Mouse (Mus musculus) intestine, embryonic 16.5 days (tissue): ENCODE measurements around the gene Zfp688. TPM values are rescaled to one million over a fixed set of nuclear protein-coding genes. Genes with fewer than 3 reads are reported as not detected.
"Not testable (repeated sequence)": the region's sequence is repeated elsewhere in the genome, so short reads cannot be mapped to it uniquely, and the experiment has no call there.

Experiments
- ATAC-seq: fragments of 200-750 bp; cut with Nextera tagmentation; 2 replicates; pipeline ENCODE4 v1.8.0; 2017; ENCODE audit warnings: moderate TSS enrichment, moderate library complexity
- H3K27ac ChIP-seq: fragments of 300-500 bp; sonication (generic); 2 replicates; pipeline ENCODE4 v1.5.1; 2014; ENCODE audit warnings: mild to moderate bottlenecking, low read length
- H3K27me3 ChIP-seq: fragments of 300-500 bp; sonication (generic); replicated peaks from 2 replicates; pipeline ENCODE4 v1.6.1; 2014; ENCODE audit warnings: low read length, control low read depth, mixed read lengths; ENCODE audit not compliant: control insufficient read depth, insufficient read depth
- H3K36me3 ChIP-seq: fragments of 300-500 bp; sonication (generic); 2 replicates; pipeline ENCODE4 v1.6.1; 2014; ENCODE audit warnings: low read length, control low read depth; ENCODE audit not compliant: control insufficient read depth, insufficient read depth
- H3K4me1 ChIP-seq: fragments of 300-500 bp; sonication (generic); 2 replicates; pipeline ENCODE4 v1.6.1; 2014; ENCODE audit warnings: low read length, control low read depth, mixed read lengths; ENCODE audit not compliant: control insufficient read depth, insufficient read depth
- H3K4me2 ChIP-seq: fragments of 300-500 bp; sonication (generic); 2 replicates; pipeline ENCODE4 v1.6.1; 2014; ENCODE audit warnings: low read depth, low read length, control low read depth
- H3K4me3 ChIP-seq: fragments of 300-500 bp; sonication (generic); 2 replicates; pipeline ENCODE4 v1.5.1; 2014; ENCODE audit warnings: mild to moderate bottlenecking, low read length
- H3K9ac ChIP-seq: fragments of 300-500 bp; sonication (generic); 2 replicates; pipeline ENCODE4 v1.6.1; 2014; ENCODE audit warnings: low read depth, low read length
- H3K9me3 ChIP-seq: fragments of 300-500 bp; sonication (generic); 2 replicates; pipeline ENCODE4 v1.6.1; 2016; ENCODE audit warnings: low read length, control low read depth; ENCODE audit not compliant: control insufficient read depth
- WGBS: fragments of 180-500 bp; shearing (Covaris S2); extraction: QIAGEN DNeasy Blood & Tissue Kit; methylation state at CpG from one replicate; pipeline ENCODE4 v1.1.7; 2014; 5-methylcytosine and 5-hydroxymethylcytosine counted together
- polyA plus RNA-seq: library from polyadenylated mRNA; unstranded; fragments of >200 nt; fragmentation: Nextera tagmentation; extraction: Ambion mirVana; gene quantifications from 2 replicates; pipeline ENCODE4 v1.2.1, GENCODE M21; 2015

Gene Zfp688
- polyA plus RNA-seq, 1 experiment from 2014 or later: 20.8 TPM

DNA sequence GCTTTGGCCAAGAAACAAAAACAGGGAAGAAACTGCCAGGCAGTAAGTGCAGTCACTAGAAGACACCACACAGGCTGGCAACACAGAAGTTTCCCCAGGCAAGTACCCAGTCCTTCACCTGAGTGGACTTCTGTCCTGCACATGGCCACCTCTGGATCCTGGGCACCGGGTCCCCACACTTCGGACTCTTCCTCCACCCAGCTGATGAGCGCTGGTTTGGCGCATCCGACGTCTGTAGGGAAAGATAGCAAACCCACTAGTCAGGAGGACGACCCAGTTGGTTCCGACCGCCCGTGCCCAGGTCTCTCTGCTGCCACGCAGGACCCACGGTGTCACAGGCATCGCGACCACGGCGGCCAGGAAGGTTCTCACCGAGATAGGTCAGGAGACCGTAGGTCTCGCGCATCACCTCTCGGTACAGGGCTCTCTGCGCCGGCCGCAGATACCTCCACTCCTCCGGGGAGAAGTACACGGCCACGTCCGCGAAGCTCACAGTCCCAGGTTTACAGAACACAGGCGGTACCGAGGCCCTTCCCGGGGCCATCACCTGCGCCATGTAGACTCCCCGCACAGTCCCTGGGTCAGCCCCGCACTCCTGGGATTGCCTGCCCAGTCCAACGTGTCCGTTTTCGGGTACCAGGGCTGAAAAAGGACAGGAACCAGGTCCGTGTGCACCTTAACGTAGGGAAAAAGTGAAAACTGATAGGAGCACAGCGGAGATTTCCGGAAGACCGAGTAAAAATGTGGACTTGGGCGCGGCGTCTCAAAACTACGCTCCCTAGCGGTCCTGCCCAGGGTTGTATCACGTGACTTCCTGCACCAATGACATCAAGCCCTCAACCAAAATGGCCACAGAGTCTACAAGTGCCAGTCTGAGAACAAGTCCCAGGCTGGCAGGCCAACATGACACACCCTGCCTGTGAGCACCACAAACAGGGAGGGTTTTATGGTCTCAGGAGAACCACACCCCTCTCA lies 46.3 kb downstream of the Zfp688 start, which contains the start of gene Zfp747:
Gene Zfp747, minus strand, starts transcription at position 780 of the 975 bp plus-strand sequence.
- WGBS: 2% methylated on average over 49 of the region's 49 CpGs
- H3K9me3 ChIP-seq, H3K27me3 ChIP-seq, H3K36me3 ChIP-seq, H3K4me1 ChIP-seq: not testable (repeated sequence)
- H3K9ac ChIP-seq: peak within 1 kb of the TSS; percentile 78
- peak; percentile 92 for ATAC-seq
- peak within 1 kb of the TSS; percentile 83 for H3K27ac ChIP-seq
- peak within 1 kb of the TSS; percentile 64 for H3K4me3 ChIP-seq
- H3K4me2 ChIP-seq: peak within 1 kb of the TSS; percentile 65

DNA sequence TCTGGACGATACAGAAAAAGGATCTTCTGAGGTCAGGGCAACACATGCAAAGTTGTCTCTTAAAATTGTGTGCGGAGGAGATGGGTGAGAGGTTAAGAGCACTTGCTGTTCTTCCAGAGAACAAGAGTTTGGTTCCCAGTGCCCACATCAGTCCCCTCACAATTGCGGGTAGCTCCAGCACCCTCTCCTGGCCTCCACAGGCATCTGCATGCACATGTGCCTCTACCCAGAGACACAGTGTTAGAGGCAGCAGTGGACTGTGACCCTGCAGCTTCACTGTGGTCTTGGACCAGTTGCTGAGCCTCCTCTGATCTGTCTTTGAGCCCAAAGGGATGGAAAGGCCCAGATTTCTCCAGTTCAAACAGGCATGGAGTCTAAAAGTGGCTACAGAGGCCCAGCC lies 50.0 kb downstream of the Zfp688 start:
- not testable (repeated sequence) for H3K36me3 ChIP-seq

DNA sequence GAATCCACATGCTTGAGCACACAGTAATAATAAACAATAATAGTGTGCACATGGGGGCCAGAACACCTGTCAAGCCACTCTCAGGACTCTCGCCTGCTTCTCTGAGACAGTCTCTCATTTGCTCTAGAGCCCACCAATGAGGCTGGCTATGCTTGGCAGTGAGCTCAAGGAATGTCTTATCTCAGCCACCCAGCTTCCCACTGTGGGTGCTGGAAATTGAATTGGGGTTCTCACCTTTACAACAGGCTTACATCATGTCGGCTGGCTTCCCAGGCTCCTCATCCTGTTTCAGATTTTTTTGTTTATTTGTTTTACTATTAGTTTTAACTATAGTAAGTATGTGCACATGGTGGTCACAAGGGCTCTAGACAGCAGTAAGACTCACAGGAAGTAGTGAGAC lies 50.7 kb downstream of the Zfp688 start:
- WGBS: 86% methylated on average over 2 of the region's 2 CpGs
- H3K4me1 ChIP-seq: no peaks in the 10 kb centered on the region
- ATAC-seq: no peak

More for the DNA sequence above, 50.0 kb downstream of the Zfp688 start:
- not testable (repeated sequence) for H3K4me3 ChIP-seq, H3K4me1 ChIP-seq, H3K9me3 ChIP-seq, H3K4me2 ChIP-seq, H3K27me3 ChIP-seq, H3K27ac ChIP-seq, H3K9ac ChIP-seq, ATAC-seq
- 84% methylated on average over 3 of the region's 3 CpGs for WGBS

More for the DNA sequence above, 50.7 kb downstream of the Zfp688 start:
- no peak overlapping the region for H3K4me3 ChIP-seq
- H3K4me2 ChIP-seq: no peak overlapping the region
- H3K27me3 ChIP-seq: no peaks in the 10 kb centered on the region
- no peak overlapping the region for H3K27ac ChIP-seq
- H3K9me3 ChIP-seq: 0 out of 2 replicates have a peak, but pooled peaks cover 3% of the 10 kb centered on the region
- H3K36me3 ChIP-seq: peaks cover 9% of the 10 kb centered on the region; the same call in 1 of the 2 replicates
- H3K9ac ChIP-seq: no peak overlapping the region

Other genes with a start within 250 kb of the Zfp688 start
- gene Cd2bp2, start 226.0 kb downstream of the Zfp688 start, polyA plus RNA-seq: 42.2 and 43.3 TPM in 2 replicates
- gene Tbc1d10b, start 213.6 kb downstream of the Zfp688 start, polyA plus RNA-seq: 15.5 and 18.4 TPM in 2 replicates
- gene Mylpf, start 213.2 kb downstream of the Zfp688 start, polyA plus RNA-seq: 20.3 and 21.0 TPM in 2 replicates
- 21.6 and 23.6 TPM in 2 replicates for gene Zfp553, start 189.0 kb downstream of the Zfp688 start, polyA plus RNA-seq
- 15.4 and 16.3 TPM in 2 replicates for gene Sept1, start 188.9 kb downstream of the Zfp688 start, polyA plus RNA-seq
- 34.2 and 37.8 TPM in 2 replicates for gene Zfp771, start 177.8 kb downstream of the Zfp688 start, polyA plus RNA-seq
- gene Dctpp1, start 161.4 kb downstream of the Zfp688 start, polyA plus RNA-seq: 176 and 195 TPM in 2 replicates
- 187 and 224 TPM in 2 replicates for gene Sephs2, start 148.0 kb downstream of the Zfp688 start, polyA plus RNA-seq
- 2.4 and 2.8 TPM in 2 replicates for gene Itgal, start 125.8 kb downstream of the Zfp688 start, polyA plus RNA-seq
- 21.9 and 23.4 TPM in 2 replicates for gene Zfp768, start 76.5 kb downstream of the Zfp688 start, polyA plus RNA-seq
- 11.7 and 13.6 TPM in 2 replicates for gene Zfp747, start 46.0 kb downstream of the Zfp688 start, polyA plus RNA-seq
- 6.9 and 7.2 TPM in 2 replicates for gene 9130019O22Rik, start 34.9 kb downstream of the Zfp688 start, polyA plus RNA-seq
- gene E430018J23Rik, start 28.4 kb downstream of the Zfp688 start, polyA plus RNA-seq: 8.2 and 10.2 TPM in 2 replicates
- 8.5 TPM in 2 replicates for gene Zfp764, start 15.2 kb downstream of the Zfp688 start, polyA plus RNA-seq
- gene Zfp689, start 27.1 kb upstream of the Zfp688 start, polyA plus RNA-seq: 4.5 and 5.9 TPM in 2 replicates
- gene Prr14, start 37.5 kb upstream of the Zfp688 start, polyA plus RNA-seq: 36.2 and 39.8 TPM in 2 replicates
- 8.0 and 8.9 TPM in 2 replicates for gene Fbrs, start 57.1 kb upstream of the Zfp688 start, polyA plus RNA-seq
- gene Srcap, start 89.9 kb upstream of the Zfp688 start, polyA plus RNA-seq: 18.4 and 18.6 TPM in 2 replicates
- gene Gm42715, start 97.5 kb upstream of the Zfp688 start, polyA plus RNA-seq: 10.8 and 11.3 TPM in 2 replicates
- gene Tmem265, start 139.3 kb upstream of the Zfp688 start, polyA plus RNA-seq: 5.1 and 7.7 TPM in 2 replicates
- 35.7 and 37.7 TPM in 2 replicates for gene Phkg2, start 151.3 kb upstream of the Zfp688 start, polyA plus RNA-seq
- gene Ccdc189, start 166.5 kb upstream of the Zfp688 start, polyA plus RNA-seq: 4.8 and 5.2 TPM in 2 replicates
- 34.3 and 35.2 TPM in 2 replicates for gene Rnf40, start 166.7 kb upstream of the Zfp688 start, polyA plus RNA-seq
- 7.9 and 8.5 TPM in 2 replicates for gene Zfp629, start 193.7 kb upstream of the Zfp688 start, polyA plus RNA-seq